Mouse (Mus musculus): Measurements from ENCODE around the gene Zfp61. TPM values are rescaled to one million over a fixed set of nuclear protein-coding genes. Genes with fewer than 3 reads are reported as not detected.
A peak's percentile ranks its signal among the peaks of the same experiment; 100 is the strongest.
"Not testable (repeated sequence)": the region's sequence is repeated elsewhere in the genome, so short reads cannot be mapped to it uniquely, and the experiment has no call there.

Zfp61 gene
- polyA plus RNA-seq, 1 experiment from 2014 or later: 8.2 TPM

DNA sequence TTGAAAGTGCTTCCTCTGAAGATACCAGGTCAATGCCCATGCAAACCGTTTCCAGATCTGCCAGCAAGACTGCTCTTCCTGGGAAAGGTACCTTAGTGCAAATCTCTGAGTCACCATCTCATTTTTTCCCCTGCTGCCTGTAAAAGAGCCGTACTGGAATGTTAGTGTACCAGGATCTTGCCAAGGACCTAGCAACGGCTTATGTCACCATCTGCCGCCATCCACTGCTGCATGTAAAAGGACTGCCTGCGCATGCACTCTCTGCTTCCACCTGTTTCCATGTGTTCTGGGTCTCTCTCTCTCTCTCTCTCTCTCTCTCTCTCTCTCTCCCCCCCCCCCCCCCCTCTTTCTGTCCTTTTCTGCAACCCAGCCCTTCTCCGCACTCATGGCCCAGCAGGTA, 12.5 kb downstream of the Zfp61 start:
- H3K4me3 ChIP-seq (ENCODE audit: inconsistent target): no peak overlapping the region
- peaks cover 23% of the 10 kb centered on the region for H3K36me3 ChIP-seq (ENCODE audit: inconsistent target)
- H3K27ac ChIP-seq: no peak overlapping the region
- 94% methylated on average over 5 of the region's 6 CpGs for WGBS (ENCODE audit: missing documents)
- H3K79me2 ChIP-seq (ENCODE audit: inconsistent target): no peaks in the 10 kb centered on the region

DNA sequence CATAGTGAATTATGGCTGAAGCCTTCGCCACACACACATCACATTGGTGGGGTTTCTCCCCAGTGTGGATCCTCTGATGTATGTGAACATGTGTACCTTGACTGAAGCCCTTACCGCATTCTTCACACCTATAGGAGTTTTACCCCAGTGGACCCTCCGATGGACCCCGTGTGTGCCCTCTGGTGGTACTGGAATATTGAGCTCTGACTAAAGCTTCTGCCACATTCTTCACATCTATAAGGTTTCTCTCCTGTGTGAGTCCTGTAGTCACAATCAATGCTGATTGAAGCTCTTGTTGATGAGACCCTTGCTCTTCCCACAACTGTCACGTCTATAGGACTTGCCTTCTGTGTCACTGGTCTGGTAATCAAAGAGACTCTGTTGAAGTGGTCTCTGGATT, 13.4 kb downstream of the Zfp61 start:
- Histone ChIP-seq H3K27ac (no peak overlapping the region), H3K36me3 (ENCODE audit: inconsistent target) (peaks cover 16% of the 10 kb centered on the region), H3K79me2 (ENCODE audit: inconsistent target) (no peaks in the 10 kb centered on the region), H3K4me3 (ENCODE audit: inconsistent target) (no peak overlapping the region)
- WGBS (ENCODE audit: missing documents): 86% methylated on average over 5 of the region's 5 CpGs

DNA sequence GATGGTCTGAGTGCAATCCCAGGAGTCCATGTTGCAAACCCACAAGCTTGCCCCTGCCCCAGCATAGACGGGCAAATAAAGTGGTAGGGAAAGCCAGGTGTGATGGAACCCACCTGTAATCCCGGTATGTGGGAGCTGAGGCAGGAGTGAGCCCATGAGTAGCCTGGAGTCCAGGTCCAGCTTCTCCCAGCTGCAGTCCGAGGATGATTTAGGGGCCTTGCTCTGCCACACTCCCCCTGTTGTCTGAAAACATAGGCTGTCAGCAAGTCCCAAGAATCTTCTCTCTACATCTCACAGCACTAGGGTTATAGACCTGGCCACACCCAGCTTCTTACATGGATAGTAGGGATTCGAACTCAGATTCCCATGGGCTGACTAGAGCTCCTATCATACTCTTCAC, 14.1 kb downstream of the Zfp61 start:
- Histone ChIP-seq H3K36me3 (ENCODE audit: inconsistent target) (peaks cover 9% of the 10 kb centered on the region), H3K27ac (no peak overlapping the region), H3K79me2 (ENCODE audit: inconsistent target) (no peaks in the 10 kb centered on the region), H3K4me3 (ENCODE audit: inconsistent target) (no peak overlapping the region)
- 85% methylated on average over 4 of the region's 4 CpGs for WGBS (ENCODE audit: missing documents)

DNA sequence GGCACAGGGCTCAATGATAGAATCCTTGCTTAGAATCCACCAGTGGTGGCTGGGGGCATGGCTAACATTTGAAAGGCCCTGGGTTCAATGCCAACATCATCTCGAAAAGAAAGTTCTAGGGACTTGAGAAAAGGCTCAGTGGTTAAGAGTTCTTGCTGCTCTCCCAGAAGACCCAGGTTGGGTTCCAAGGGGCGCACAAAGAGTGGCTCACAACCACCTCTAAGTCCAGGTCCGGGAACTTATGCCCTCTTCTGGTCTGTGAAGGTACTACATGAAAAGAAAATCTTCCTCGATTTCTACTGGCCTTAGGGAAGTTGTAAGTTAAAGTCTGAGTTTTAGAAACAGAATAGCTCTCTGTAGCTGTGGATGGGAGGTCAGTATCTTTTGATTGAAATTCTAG, 14.9 kb downstream of the Zfp61 start:
- Histone ChIP-seq H3K79me2 (ENCODE audit: inconsistent target) (no peaks in the 10 kb centered on the region), H3K4me3 (ENCODE audit: inconsistent target) (no peak overlapping the region), H3K27ac (no peak overlapping the region), H3K36me3 (ENCODE audit: inconsistent target) (peaks cover under 1% of the 10 kb centered on the region; the same call in 1 of the 2 replicates)
- 48% methylated on average over 4 of the region's 4 CpGs for WGBS (ENCODE audit: missing documents)

DNA sequence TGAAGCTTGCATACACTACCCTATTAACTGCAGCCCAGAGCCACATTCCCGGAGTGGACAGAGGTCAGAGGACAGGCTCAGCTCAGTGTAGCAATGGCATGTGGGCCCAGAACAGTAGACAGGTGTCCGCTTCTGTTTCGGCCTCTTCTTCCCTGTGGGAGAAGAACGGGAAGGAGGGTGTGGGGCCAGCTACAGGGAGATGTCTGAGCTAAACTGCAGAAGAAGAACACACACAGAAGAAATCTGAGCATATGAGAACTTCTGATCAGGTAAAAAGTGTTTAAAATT, 20.2 kb downstream of the Zfp61 start:
- H3K79me2 ChIP-seq (ENCODE audit: inconsistent target): no peaks in the 10 kb centered on the region
- 72% methylated on average over 4 of the region's 4 CpGs for WGBS (ENCODE audit: missing documents)
- no peaks in the 10 kb centered on the region for H3K36me3 ChIP-seq (ENCODE audit: inconsistent target)
- no peak overlapping the region for H3K4me3 ChIP-seq (ENCODE audit: inconsistent target)
- H3K27ac ChIP-seq: no peak overlapping the region

DNA sequence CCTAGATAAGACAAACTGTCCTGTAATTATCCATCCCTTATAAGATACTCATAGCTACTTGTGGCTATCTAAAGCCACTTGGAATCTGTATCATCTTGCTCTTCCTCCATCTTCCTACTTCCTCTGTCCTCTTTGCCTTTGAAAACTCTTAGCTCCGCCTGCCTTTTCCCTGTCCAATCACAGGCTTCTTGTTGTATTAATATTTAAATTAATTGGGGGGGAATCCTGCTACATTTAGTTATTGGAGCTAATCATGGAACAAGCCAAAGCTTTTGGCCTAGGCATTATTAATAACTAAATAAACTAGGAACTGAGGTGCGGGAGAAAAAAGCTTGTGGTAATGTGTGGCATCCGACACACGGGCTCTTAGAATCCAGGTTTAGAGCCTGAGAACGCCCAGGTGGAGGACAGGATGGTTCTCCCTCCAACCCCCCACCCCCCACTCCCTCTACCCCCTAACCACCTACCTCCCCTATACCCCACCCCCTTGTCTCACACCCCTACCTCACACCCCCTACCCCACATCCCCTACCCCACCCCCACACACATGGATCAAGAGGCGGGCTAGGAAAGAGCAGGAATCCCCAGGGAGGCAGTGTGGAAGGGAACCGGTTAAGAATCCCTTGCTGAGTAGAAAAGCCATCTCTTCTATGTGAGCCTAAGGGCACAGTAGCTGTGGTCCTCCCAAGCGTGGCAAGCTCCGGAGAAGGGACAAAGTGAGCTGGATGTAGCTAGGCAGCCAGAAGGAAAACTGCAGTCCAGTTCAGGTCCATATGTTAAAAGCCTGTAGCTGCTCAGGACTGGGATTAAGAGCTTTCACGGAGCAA, 20.8 kb downstream of the Zfp61 start:
- Histone ChIP-seq H3K36me3 (ENCODE audit: inconsistent target) (no peaks in the 10 kb centered on the region), H3K79me2 (ENCODE audit: inconsistent target) (no peaks in the 10 kb centered on the region), H3K27ac (no peak overlapping the region), H3K4me3 (ENCODE audit: inconsistent target) (no peak overlapping the region)
- 86% methylated on average over 8 of the region's 10 CpGs for WGBS (ENCODE audit: missing documents)

DNA sequence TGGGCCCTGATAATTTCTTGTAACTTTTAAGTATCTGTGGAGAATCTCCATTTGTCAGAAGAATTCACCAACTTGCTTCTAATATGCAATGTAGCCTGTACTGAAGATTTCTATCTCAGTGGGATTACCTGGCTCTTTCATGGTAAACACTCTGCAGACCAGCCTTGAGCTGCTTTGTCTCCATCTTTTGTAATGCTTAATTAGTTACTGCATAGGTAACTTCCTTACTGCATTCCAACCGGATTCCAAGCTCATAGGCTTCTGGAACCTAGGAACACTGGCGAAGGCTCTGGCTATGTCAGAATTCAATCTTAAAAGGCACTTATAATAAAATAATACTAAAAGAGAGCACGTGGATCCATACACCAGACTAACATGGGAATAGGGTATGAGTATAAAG, 22.3 kb downstream of the Zfp61 start:
- WGBS (ENCODE audit: missing documents): 85% methylated on average over 2 of the region's 3 CpGs
- H3K27ac ChIP-seq; H3K79me2 ChIP-seq (ENCODE audit: inconsistent target); H3K4me3 ChIP-seq (ENCODE audit: inconsistent target); H3K36me3 ChIP-seq (ENCODE audit: inconsistent target): not testable (repeated sequence)

DNA sequence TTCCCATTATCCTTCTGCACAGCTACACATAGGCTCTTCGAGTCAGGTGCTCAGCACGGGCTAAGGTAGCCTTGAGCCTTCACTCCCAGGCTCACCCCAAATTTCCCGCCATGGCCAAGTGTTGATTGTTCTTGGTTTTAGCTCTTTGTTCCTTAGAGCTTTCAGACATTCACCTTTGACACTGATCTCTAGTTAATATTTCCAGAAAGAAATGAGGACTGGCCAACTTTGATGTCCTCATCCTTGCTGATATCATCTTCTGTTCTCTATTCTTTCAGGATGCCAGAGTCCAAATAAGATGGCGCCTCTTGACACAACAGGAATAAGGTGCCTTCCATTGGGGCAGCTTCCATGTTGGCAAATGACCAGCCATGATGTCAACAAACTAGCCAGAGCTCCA, 26.6 kb downstream of the Zfp61 start:
- 94% methylated on average over 4 of the region's 4 CpGs for WGBS (ENCODE audit: missing documents)

DNA sequence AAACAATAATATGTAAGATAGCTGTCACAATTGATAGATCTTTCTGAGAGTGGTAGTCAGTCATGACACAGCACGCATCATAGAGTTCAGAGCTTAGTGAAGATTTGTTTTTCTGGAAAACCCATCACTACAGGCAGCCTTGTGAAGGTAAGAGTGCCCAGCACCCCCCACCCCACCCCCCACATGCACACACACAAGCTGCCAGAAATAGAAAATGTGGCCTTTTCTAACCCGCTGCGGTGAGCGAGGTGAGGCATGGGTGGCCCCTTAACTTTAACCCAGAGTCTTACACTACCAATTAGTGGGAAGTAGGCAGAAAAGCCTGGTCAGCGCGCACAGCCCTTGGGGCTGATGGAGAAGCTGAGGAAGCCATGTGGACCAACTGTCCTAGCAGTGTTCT, 29.8 kb downstream of the Zfp61 start:
- Histone ChIP-seq H3K79me2 (ENCODE audit: inconsistent target) (no peaks in the 10 kb centered on the region), H3K4me3 (ENCODE audit: inconsistent target) (no peak overlapping the region), H3K36me3 (ENCODE audit: inconsistent target) (no peaks in the 10 kb centered on the region), H3K27ac (no peak overlapping the region)
- WGBS (ENCODE audit: missing documents): 100% methylated on average over 1 of the region's 6 CpGs

More for the DNA sequence above, 26.6 kb downstream of the Zfp61 start:
- Histone ChIP-seq H3K27ac (no peak overlapping the region), H3K4me3 (ENCODE audit: inconsistent target) (no peak overlapping the region), H3K36me3 (ENCODE audit: inconsistent target) (no peaks in the 10 kb centered on the region), H3K79me2 (ENCODE audit: inconsistent target) (no peaks in the 10 kb centered on the region)

DNA sequence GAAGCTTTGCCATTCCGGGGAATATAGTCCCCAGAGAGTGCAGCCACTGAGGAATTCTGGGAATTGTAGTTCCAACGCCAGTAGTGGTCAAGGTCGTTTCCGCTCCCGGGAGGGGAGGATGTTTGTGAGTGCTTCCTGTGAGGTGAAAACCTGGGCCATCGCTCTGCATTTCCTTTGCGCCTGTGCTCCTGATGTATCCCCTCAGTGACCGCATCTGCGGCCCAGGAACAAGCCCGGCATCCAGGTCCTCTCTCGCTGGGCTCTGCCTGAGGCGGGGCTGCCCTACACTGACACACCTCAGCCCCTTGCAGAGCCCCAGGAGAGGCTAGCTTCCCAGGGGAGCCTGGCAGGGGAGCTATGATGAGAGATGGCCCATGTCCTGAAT, 30.8 kb downstream of the Zfp61 start, which contains the start of gene Zfp93:
Gene Zfp93, plus strand, starts transcription at position 133 of the 385 bp plus-strand sequence.
- Histone ChIP-seq H3K27ac (no peak within 1 kb of the TSS), H3K4me3 (ENCODE audit: inconsistent target) (peak within 1 kb of the TSS; percentile 30), H3K36me3 (ENCODE audit: inconsistent target) (no peaks in the 10 kb centered on the region), H3K79me2 (ENCODE audit: inconsistent target) (no peaks in the 10 kb centered on the region)
- WGBS (ENCODE audit: missing documents): 8% methylated on average over 12 of the region's 12 CpGs

DNA sequence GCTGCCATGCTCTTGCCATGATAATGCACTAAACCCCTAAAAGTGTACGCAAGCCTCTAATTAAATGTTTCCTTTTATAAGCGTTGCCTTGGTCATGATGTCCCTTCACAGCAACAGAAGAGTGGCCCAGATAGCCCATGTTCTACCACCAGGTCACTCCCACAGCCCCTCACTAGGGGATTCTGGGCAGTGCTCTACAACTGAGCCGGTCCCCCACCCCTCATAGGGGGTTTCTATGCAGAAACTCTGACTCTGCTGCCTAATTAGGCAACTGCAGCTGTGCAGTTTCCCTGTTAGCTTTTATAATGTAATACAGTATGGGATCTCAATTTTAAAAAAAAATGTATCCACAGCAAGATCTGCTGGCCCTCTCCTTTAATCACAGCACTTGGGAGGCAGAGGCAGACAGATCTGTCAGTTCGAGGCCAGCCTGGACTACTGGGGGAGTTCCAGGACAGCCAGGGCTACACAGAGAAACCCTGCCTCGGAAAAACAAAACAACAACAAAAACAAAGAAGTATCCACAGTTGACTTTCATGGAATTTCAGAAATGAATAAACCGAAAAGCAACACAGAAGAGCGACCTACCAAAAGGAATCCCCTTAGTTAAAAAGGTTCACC, 31.3 kb downstream of the Zfp61 start:
- 44% methylated on average over 7 of the region's 7 CpGs for WGBS (ENCODE audit: missing documents)
- H3K4me3 ChIP-seq (ENCODE audit: inconsistent target): peak overlapping the region; percentile 30
- no peaks in the 10 kb centered on the region for H3K36me3 ChIP-seq (ENCODE audit: inconsistent target)
- H3K79me2 ChIP-seq (ENCODE audit: inconsistent target): no peaks in the 10 kb centered on the region
- no peak overlapping the region for H3K27ac ChIP-seq

DNA sequence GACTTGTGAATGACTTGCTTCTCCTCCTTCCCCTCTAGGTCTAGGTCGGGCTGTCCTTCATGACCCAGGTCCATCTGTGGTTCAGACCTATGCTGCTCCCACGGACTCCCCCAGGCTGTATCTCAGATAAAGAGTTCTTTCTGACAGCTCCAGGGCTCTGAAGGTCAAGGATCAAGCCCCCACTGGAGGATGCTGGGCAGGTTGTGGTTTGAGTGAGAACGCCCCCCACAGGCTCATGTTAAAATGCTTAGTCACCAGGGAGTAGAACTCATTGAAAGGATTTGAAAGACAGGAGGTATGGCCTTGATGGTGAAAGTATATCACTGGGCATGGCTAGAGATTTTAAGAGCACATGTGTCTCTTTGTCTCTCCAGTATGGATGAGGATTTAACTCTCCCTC, 31.8 kb downstream of the Zfp61 start:
- no peak overlapping the region for H3K4me3 ChIP-seq (ENCODE audit: inconsistent target)
- WGBS (ENCODE audit: missing documents): 86% methylated on average over 3 of the region's 3 CpGs
- no peak overlapping the region for H3K27ac ChIP-seq
- no peaks in the 10 kb centered on the region for H3K79me2 ChIP-seq (ENCODE audit: inconsistent target)
- no peaks in the 10 kb centered on the region for H3K36me3 ChIP-seq (ENCODE audit: inconsistent target)

DNA sequence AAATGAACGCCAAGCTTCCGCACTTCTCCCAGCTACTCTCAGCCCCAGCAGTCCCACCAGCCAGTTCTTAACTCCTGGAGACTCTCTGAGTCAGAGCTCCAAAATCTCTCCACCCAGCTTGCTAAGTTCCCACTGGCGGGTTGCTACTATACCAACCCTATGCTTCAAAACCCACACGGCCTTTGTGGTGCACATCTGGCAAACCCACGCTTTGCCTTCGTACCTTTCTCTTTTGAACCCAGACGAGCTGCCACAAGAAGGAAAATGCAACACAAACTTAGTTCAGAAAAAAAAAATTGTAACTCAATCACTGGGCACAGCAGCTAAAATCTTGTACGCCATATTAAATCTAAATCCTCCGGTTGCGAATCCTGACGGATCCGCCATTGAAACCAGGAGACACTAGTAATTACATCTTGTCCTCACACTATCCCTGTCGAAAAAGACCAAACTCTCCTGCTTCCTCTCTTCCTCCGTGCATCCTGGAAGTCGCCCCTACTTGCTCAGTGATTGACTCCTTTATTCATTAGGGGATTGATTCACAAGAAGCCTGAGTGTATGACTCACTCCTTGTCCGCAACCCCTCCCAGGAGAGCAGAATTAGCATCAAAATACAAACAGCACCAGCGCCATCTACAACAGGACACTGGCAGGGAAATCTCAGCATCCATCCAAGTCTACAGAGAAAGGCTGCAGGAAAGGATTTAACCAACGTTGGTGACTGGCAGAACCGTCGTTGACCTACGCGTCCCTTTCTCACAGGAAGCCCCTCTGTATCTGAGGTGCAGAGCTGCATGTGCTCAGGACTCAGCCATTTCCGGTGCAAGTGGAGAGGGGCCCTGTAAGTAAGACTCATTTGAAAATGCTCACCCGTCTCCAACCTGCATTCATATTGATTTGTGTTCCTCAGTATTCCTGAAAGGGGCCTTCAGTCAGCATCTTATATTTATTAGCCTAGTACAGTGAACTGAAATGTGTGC, 32.6 kb downstream of the Zfp61 start:
- WGBS (ENCODE audit: missing documents): 80% methylated on average over 24 of the region's 24 CpGs
- no peaks in the 10 kb centered on the region for H3K36me3 ChIP-seq (ENCODE audit: inconsistent target)
- no peaks in the 10 kb centered on the region for H3K79me2 ChIP-seq (ENCODE audit: inconsistent target)
- no peak overlapping the region for H3K27ac ChIP-seq
- no peak overlapping the region for H3K4me3 ChIP-seq (ENCODE audit: inconsistent target)

DNA sequence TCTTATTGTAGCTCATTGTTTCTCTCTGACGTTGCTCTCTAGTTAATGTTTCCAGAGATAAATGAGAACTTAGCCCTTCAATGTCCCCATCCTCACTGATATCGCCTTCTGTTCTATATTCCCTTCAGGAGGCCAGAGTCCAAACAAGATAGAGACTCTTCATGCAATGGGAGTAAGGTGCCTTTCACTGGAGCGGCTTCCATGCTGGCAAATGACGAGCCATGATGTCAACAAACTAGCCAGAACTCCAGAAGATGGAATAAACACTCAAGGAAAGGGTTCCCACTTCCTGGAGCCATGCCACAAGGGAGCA, 41.1 kb downstream of the Zfp61 start:
- 89% methylated on average over 4 of the region's 4 CpGs for WGBS (ENCODE audit: missing documents)
- H3K27ac ChIP-seq: no peak overlapping the region
- no peak overlapping the region for H3K4me3 ChIP-seq (ENCODE audit: inconsistent target)
- H3K79me2 ChIP-seq (ENCODE audit: inconsistent target): no peaks in the 10 kb centered on the region
- peaks cover 7% of the 10 kb centered on the region; the same call in 1 of the 2 replicates for H3K36me3 ChIP-seq (ENCODE audit: inconsistent target)
